In the genomic region with DNA sequence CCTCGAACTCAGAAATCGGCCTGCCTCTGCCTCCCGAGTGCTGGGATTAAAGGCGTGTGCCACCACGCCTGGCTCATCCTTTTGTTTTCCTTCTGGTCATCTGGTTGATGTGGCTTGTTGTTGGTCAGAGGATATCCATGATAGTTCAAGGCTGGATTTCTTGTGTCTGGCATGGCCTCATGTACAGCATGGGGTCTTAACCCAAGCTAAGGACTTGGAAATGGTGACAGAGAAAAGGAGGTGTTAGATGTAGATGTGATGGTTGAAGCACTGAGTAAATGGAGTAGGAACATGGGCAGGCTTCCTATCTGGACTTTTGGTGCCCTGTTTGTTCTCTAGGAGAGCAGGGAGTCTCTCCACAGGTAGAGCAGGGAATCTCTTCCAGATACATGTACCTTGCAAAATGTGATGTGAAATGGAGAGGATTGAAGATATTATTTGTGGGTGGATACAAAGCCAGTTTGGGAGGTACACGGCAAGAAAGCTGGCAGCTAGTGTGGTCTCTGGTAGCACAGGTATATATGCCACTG, we compare ENCODE assay signal across 16 mouse cellular contexts. TPM values are rescaled to one million over a fixed set of nuclear protein-coding genes. Genes with fewer than 3 reads are reported as not detected.
DNase-seq lines count a peak whose midpoint lies in the region; ATAC-seq lines count a peak whose summit lies in the region.
"Had no signal": no experiment of that assay in that cellular context is flagged by ENCODE, and none has a peak within 500 bp of the region (broad histone marks: within the 10 kb centered on the region; RNA-seq: fewer than 3 reads in every experiment).

No protein-coding gene starts in this region.

- no peaks in the 10 kb centered on the region for H3K27me3 ChIP-seq in heart, embryonic 13.5 days (replicated peaks)
- no peaks in the 10 kb centered on the region for H3K27me3 ChIP-seq in heart, embryonic 10.5 days (ENCODE audit: insufficient read depth, poor library complexity, severe bottlenecking)
- H3K27me3 ChIP-seq in midbrain, embryonic 10.5 days (ENCODE audit: low read depth, poor library complexity, severe bottlenecking) = no peaks in the 10 kb centered on the region
- no peaks in the 10 kb centered on the region for H3K27me3 ChIP-seq in midbrain, embryonic 16.5 days (ENCODE audit: control insufficient read depth, insufficient read depth, low read depth, low read length)
- H3K27me3 ChIP-seq in limb, embryonic 12.5 days = no peaks in the 10 kb centered on the region
- H3K27me3 ChIP-seq in stomach, embryonic 14.5 days (ENCODE audit: control insufficient read depth, insufficient read depth, low read length) = no peaks in the 10 kb centered on the region

- H3K4me1 ChIP-seq in heart, embryonic 13.5 days = no peaks in the 10 kb centered on the region
- no peaks in the 10 kb centered on the region for H3K4me1 ChIP-seq in heart, embryonic 10.5 days
- no peaks in the 10 kb centered on the region for H3K4me1 ChIP-seq in midbrain, embryonic 10.5 days
- no peaks in the 10 kb centered on the region for H3K4me1 ChIP-seq in midbrain, embryonic 16.5 days (ENCODE audit: control insufficient read depth, insufficient read depth, low read length)
- no peaks in the 10 kb centered on the region for H3K4me1 ChIP-seq in limb, embryonic 12.5 days (replicated peaks)
- no peaks in the 10 kb centered on the region for H3K4me1 ChIP-seq in stomach, embryonic 14.5 days (ENCODE audit: control insufficient read depth, insufficient read depth, low read length)

- H3K9me3 ChIP-seq in heart, embryonic 13.5 days = peaks cover 13% of the 10 kb centered on the region; the same call in 1 of the 2 replicates
- peaks cover 3% of the 10 kb centered on the region; the same call in 1 of the 2 replicates for H3K9me3 ChIP-seq in heart, embryonic 10.5 days
- peaks cover 15% of the 10 kb centered on the region for H3K9me3 ChIP-seq in midbrain, embryonic 10.5 days (replicated peaks)
- peaks cover 6% of the 10 kb centered on the region for H3K9me3 ChIP-seq in midbrain, embryonic 16.5 days (replicated peaks; ENCODE audit: control insufficient read depth, low read length, poor library complexity, severe bottlenecking)
- H3K9me3 ChIP-seq in limb, embryonic 12.5 days = peaks cover 11% of the 10 kb centered on the region
- 0 out of 2 replicates have a peak, but pooled peaks cover 3% of the 10 kb centered on the region for H3K9me3 ChIP-seq in stomach, embryonic 14.5 days (ENCODE audit: control insufficient read depth, low read depth, low read length)

- peak; percentile 46; the same call in 1 of the 2 replicates for ATAC-seq in heart, embryonic 13.5 days (ENCODE audit: extremely low read depth, insufficient number of reproducible peaks, low FRiP score, low TSS enrichment)
- ATAC-seq in midbrain, embryonic 16.5 days = no peak
- ATAC-seq in limb, embryonic 12.5 days (ENCODE audit: insufficient number of reproducible peaks, insufficient read depth, low FRiP score, low TSS enrichment, low read depth) = peak; percentile 26; the same call in 1 of the 2 replicates
- ATAC-seq in stomach, embryonic 14.5 days (ENCODE audit: insufficient number of reproducible peaks, insufficient read depth, low FRiP score, low read depth) = 0 out of 2 replicates have a peak, but pooled peaks have one; percentile 28

- no peak overlapping the region for H3K4me3 ChIP-seq in heart, embryonic 13.5 days
- H3K4me3 ChIP-seq in heart, embryonic 10.5 days = no peak overlapping the region
- no peak overlapping the region for H3K4me3 ChIP-seq in midbrain, embryonic 10.5 days
- no peak overlapping the region for H3K4me3 ChIP-seq in midbrain, embryonic 16.5 days (ENCODE audit: low read depth, low read length)
- no peak overlapping the region for H3K4me3 ChIP-seq in limb, embryonic 12.5 days (replicated peaks)
- no peak overlapping the region for H3K4me3 ChIP-seq in stomach, embryonic 14.5 days (ENCODE audit: low read depth, low read length)

- no peaks in the 10 kb centered on the region for H3K36me3 ChIP-seq in heart, embryonic 13.5 days
- no peaks in the 10 kb centered on the region for H3K36me3 ChIP-seq in heart, embryonic 10.5 days
- no peaks in the 10 kb centered on the region for H3K36me3 ChIP-seq in midbrain, embryonic 10.5 days
- no peaks in the 10 kb centered on the region for H3K36me3 ChIP-seq in midbrain, embryonic 16.5 days (ENCODE audit: control insufficient read depth, insufficient read depth, low read length)
- H3K36me3 ChIP-seq in limb, embryonic 12.5 days = no peaks in the 10 kb centered on the region
- no peaks in the 10 kb centered on the region for H3K36me3 ChIP-seq in stomach, embryonic 14.5 days (ENCODE audit: control insufficient read depth, insufficient read depth, low read length)

- no peak overlapping the region for H3K9ac ChIP-seq in heart, embryonic 13.5 days
- no peak overlapping the region for H3K9ac ChIP-seq in midbrain, embryonic 16.5 days (ENCODE audit: low read depth, low read length)
- H3K9ac ChIP-seq in limb, embryonic 12.5 days (replicated peaks) = no peak overlapping the region
- no peak overlapping the region for H3K9ac ChIP-seq in stomach, embryonic 14.5 days (replicated peaks; ENCODE audit: low read depth, low read length)
- H3K9ac ChIP-seq: liver, embryonic 14.5 days had no signal

- H3K4me2 ChIP-seq in heart, embryonic 13.5 days = no peak overlapping the region
- H3K4me2 ChIP-seq in midbrain, embryonic 16.5 days (ENCODE audit: low read length) = no peak overlapping the region
- H3K4me2 ChIP-seq in limb, embryonic 12.5 days = no peak overlapping the region
- H3K4me2 ChIP-seq in stomach, embryonic 14.5 days (replicated peaks; ENCODE audit: low read depth, low read length) = no peak overlapping the region

- 66% methylated on average over 6 of the region's 6 CpGs for WGBS in heart, embryonic 13.5 days
- WGBS in heart, embryonic 10.5 days = 72% methylated on average over 6 of the region's 6 CpGs
- 80% methylated on average over 6 of the region's 6 CpGs for WGBS in midbrain, embryonic 10.5 days
- 75% methylated on average over 6 of the region's 6 CpGs for WGBS in midbrain, embryonic 16.5 days
- WGBS in limb, embryonic 12.5 days = 74% methylated on average over 6 of the region's 6 CpGs
- WGBS in stomach, embryonic 14.5 days = 80% methylated on average over 6 of the region's 6 CpGs

- no peak for DNase-seq in heart, embryonic 10.5 days (ENCODE audit: low spot score)
- peak; percentile 11 for DNase-seq in midbrain, embryonic 10.5 days (ENCODE audit: low spot score)
- DNase-seq in cerebellum, adult 18-20 months = no peak
- no peak for DNase-seq in thymus, postnatal 36 days
- DNase-seq: adrenal gland, postnatal 10 days; embryo, embryonic 11 days; gastrocnemius, postnatal 36 days; kidney, postnatal 4 days; lung, postnatal 36 days had no signal

- no peak overlapping the region for H3K27ac ChIP-seq in heart, embryonic 13.5 days (replicated peaks)
- no peak overlapping the region for H3K27ac ChIP-seq in heart, embryonic 10.5 days
- H3K27ac ChIP-seq in midbrain, embryonic 10.5 days (replicated peaks) = no peak overlapping the region
- H3K27ac ChIP-seq in midbrain, embryonic 16.5 days (ENCODE audit: low read length) = no peak overlapping the region
- H3K27ac ChIP-seq in limb, embryonic 12.5 days = no peak overlapping the region
- H3K27ac ChIP-seq in stomach, embryonic 14.5 days (ENCODE audit: low read length) = no peak overlapping the region
- H3K27ac ChIP-seq: liver, embryonic 14.5 days had no signal

RNA-seq across cellular contexts. Expression of gene Vmn2r117, which starts 46.3 kb away (rescaled TPM):
- not detected in 2 replicates for polyA plus RNA-seq in heart, embryonic 13.5 days (2015; fragmentation: Nextera tagmentation; extraction: Ambion mirVana)
- polyA plus RNA-seq in heart, embryonic 10.5 days (2016; fragmentation: Nextera tagmentation; extraction: Ambion mirVana) = not detected in 2 replicates
- polyA plus RNA-seq in midbrain, embryonic 10.5 days (2016; fragmentation: Nextera tagmentation; extraction: Ambion mirVana) = not detected in 2 replicates
- polyA plus RNA-seq in midbrain, embryonic 16.5 days (2015; fragmentation: Nextera tagmentation; extraction: Ambion mirVana) = not detected in 2 replicates
- not detected in 2 replicates for polyA plus RNA-seq in limb, embryonic 12.5 days (2016; fragmentation: Nextera tagmentation; extraction: Ambion mirVana)
- polyA plus RNA-seq in stomach, embryonic 14.5 days (2014; fragmentation: Nextera tagmentation; extraction: Ambion mirVana) = not detected in 2 replicates
- polyA plus RNA-seq: liver, embryonic 14.5 days; neural tube, embryonic 14.5 days; stomach, embryonic 16.5 days had no signal

RNA-seq across cellular contexts. Expression of gene Vmn2r116, which starts 48.8 kb away (rescaled TPM):
- polyA plus RNA-seq in heart, embryonic 13.5 days (2015; fragmentation: Nextera tagmentation; extraction: Ambion mirVana) = not detected in 2 replicates
- polyA plus RNA-seq in heart, embryonic 10.5 days (2016; fragmentation: Nextera tagmentation; extraction: Ambion mirVana) = not detected in 2 replicates
- polyA plus RNA-seq in midbrain, embryonic 10.5 days (2016; fragmentation: Nextera tagmentation; extraction: Ambion mirVana) = not detected in 2 replicates
- not detected in 2 replicates for polyA plus RNA-seq in midbrain, embryonic 16.5 days (2015; fragmentation: Nextera tagmentation; extraction: Ambion mirVana)
- polyA plus RNA-seq in limb, embryonic 12.5 days (2016; fragmentation: Nextera tagmentation; extraction: Ambion mirVana) = not detected in 2 replicates
- polyA plus RNA-seq in stomach, embryonic 14.5 days (2014; fragmentation: Nextera tagmentation; extraction: Ambion mirVana) = not detected in 2 replicates
- polyA plus RNA-seq: liver, embryonic 14.5 days; neural tube, embryonic 14.5 days; stomach, embryonic 16.5 days had no signal
